Mouse (Mus musculus) lung, embryonic 14.5 days (tissue): ENCODE results near the gene BC052040. TPM values are rescaled to one million over a fixed set of nuclear protein-coding genes. Genes with fewer than 3 reads are reported as not detected.

ENCODE experiments used
- ATAC-seq: fragments of 200-750 bp; cut with Nextera tagmentation; 2 replicates; pipeline ENCODE4 v1.8.0; 2017; ENCODE audit warnings: mild to moderate bottlenecking, moderate TSS enrichment, moderate library complexity; ENCODE audit not compliant: insufficient read depth
- DNase-seq: peaks from one replicate; pipeline ENCODE4 v3.0.0-alpha.2; 2015
- H3K27ac ChIP-seq: fragments of 300-500 bp; sonication (generic); 2 replicates; pipeline ENCODE4 v1.5.1; 2014; ENCODE audit warnings: low read depth, mild to moderate bottlenecking, moderate library complexity
- H3K27me3 ChIP-seq: fragments of 300-500 bp; sonication (generic); 2 replicates; pipeline ENCODE4 v1.6.1; 2014; ENCODE audit warnings: low read length, control low read depth; ENCODE audit not compliant: insufficient read depth
- H3K36me3 ChIP-seq: fragments of 300-500 bp; sonication (generic); 2 replicates; pipeline ENCODE4 v1.6.1; 2014; ENCODE audit warnings: control low read depth; ENCODE audit not compliant: insufficient read depth
- H3K4me1 ChIP-seq: fragments of 300-500 bp; sonication (generic); 2 replicates; pipeline ENCODE4 v1.6.1; 2014; ENCODE audit warnings: antibody characterized with exemption, control low read depth; ENCODE audit not compliant: insufficient read depth
- H3K4me2 ChIP-seq: fragments of 300-500 bp; sonication (generic); 2 replicates; pipeline ENCODE4 v1.6.1; 2014; ENCODE audit warnings: mild to moderate bottlenecking
- H3K4me3 ChIP-seq: fragments of 300-500 bp; sonication (generic); 2 replicates; pipeline ENCODE4 v1.5.1; 2014; ENCODE audit warnings: low read depth, low read length
- H3K9ac ChIP-seq: fragments of 300-500 bp; sonication (generic); 2 replicates; pipeline ENCODE4 v1.6.1; 2014
- H3K9me3 ChIP-seq: fragments of 300-500 bp; sonication (generic); 2 replicates; pipeline ENCODE4 v1.6.1; 2016; ENCODE audit warnings: low read depth, low read length, control low read depth
- CTCF ChIP-seq: IDR thresholded peaks from 2 replicates; pipeline ENCODE4 v1.5.1; 2016; ENCODE audit warnings: antibody characterized with exemption, low read depth
- WGBS: fragments of 180-500 bp; shearing (Covaris S2); extraction: QIAGEN DNeasy Blood & Tissue Kit; methylation state at CpG from one replicate; pipeline ENCODE4 v1.1.7; 2014; 5-methylcytosine and 5-hydroxymethylcytosine counted together
- polyA plus RNA-seq: library from polyadenylated mRNA; unstranded; fragments of >200 nt; fragmentation: Nextera tagmentation; extraction: Ambion mirVana; gene quantifications from 2 replicates; pipeline ENCODE4 v1.2.1, GENCODE M21; 2014

BC052040 gene
- polyA plus RNA-seq, 1 experiment from 2014 or later: 11.7 TPM

DNA sequence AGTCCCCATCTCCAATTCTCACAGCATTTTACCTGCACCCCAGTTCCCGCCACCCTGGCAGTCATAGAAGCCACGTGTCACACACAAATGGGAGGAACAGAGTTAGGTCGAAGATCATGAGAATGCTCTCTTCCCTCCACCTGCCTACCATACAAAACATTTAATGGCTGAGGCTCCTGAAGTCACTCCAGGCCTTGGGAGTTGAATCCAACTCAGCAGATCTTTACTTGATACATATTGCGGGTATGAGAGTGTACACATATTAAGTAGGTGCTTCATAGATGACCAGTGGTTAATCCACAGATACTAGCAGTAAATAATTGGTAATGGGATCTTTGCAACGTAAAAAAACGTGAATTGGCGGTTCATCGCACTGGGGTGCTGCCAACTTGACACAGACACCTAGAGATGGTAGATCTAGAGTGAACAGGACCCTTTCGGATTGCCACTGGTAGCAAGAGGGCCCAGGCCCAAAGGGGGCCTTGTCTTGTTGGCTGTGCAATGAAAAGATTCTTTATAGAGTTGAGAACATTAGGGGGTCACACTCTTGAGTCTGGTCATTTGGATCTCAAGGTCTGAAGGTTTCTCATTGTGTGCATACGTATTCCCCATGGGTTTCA, 583 bp downstream of the BC052040 start:
- WGBS: 59% methylated on average over 10 of the region's 10 CpGs

DNA sequence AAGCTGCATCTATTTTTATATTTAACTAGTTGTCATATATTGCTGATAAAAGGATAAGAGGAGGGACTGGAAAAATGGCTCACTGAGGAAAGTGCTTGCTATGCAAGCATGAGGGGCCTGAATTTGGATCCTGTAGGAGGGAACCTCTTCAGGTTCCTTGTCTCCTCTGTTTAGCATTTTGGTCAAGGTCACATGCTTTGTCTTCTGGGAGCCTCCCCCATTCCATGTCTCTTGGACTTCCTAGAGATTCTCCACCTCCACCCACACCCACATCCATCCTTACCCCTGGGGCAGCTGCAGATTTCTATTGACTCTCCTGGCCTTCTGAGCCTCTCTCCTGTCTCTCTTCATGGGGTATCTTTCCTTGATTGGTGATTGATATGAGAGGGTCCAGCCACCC, 2.3 kb downstream of the BC052040 start:
- Histone ChIP-seq H3K27me3 (no peaks in the 10 kb centered on the region), H3K4me1 (peaks cover 10% of the 10 kb centered on the region; the same call in 1 of the 2 replicates), H3K4me3 (no peak overlapping the region), H3K9me3 (no peaks in the 10 kb centered on the region), H3K36me3 (no peaks in the 10 kb centered on the region), H3K4me2 (no peak overlapping the region), H3K9ac (no peak overlapping the region), H3K27ac (no peak overlapping the region)
- no peak for DNase-seq
- ATAC-seq: no peak
- TF ChIP-seq CTCF: no peak

More for the DNA sequence above, 583 bp downstream of the BC052040 start:
- Histone ChIP-seq H3K36me3 (no peaks in the 10 kb centered on the region), H3K4me3 (peak overlapping the region; percentile 68), H3K4me1 (peaks cover 10% of the 10 kb centered on the region; the same call in 1 of the 2 replicates), H3K27me3 (no peaks in the 10 kb centered on the region), H3K9me3 (no peaks in the 10 kb centered on the region), H3K4me2 (peak overlapping the region; percentile 82), H3K9ac (peak overlapping the region; percentile 71), H3K27ac (peak overlapping the region; percentile 76)
- no peak; the same call in 1 of the 2 replicates for ATAC-seq
- DNase-seq: no peak
- no peak for TF ChIP-seq CTCF

DNA sequence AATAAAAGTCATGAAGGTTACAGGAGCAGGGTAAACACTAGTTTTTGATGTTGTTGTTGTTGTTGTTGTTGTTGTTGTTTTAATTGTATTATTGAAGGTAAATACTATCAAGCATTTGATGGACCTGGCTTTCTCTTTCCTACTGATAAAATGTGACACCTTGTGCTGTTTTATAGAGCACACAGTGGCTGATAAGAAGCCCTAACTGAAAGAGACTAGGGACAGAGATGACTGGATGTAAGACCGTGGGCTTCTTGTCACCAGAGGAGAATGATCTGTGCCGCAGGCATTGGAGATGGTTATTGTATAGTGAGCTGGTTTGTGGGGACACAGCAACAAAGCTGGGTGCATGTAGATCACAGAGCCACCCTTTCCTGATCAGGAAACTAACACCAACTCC, 9.1 kb downstream of the BC052040 start:
- H3K4me2 ChIP-seq: no peak overlapping the region
- H3K4me1 ChIP-seq: no peaks in the 10 kb centered on the region; the same call in 1 of the 2 replicates
- DNase-seq (no peak), ATAC-seq (no peak)
- no peak overlapping the region for H3K9ac ChIP-seq
- TF ChIP-seq CTCF: no peak
- WGBS: 70% methylated on average over 2 of the region's 2 CpGs
- no peak overlapping the region for H3K27ac ChIP-seq
- no peak overlapping the region for H3K4me3 ChIP-seq
- no peaks in the 10 kb centered on the region for H3K9me3 ChIP-seq
- no peaks in the 10 kb centered on the region for H3K36me3 ChIP-seq
- H3K27me3 ChIP-seq: no peaks in the 10 kb centered on the region

DNA sequence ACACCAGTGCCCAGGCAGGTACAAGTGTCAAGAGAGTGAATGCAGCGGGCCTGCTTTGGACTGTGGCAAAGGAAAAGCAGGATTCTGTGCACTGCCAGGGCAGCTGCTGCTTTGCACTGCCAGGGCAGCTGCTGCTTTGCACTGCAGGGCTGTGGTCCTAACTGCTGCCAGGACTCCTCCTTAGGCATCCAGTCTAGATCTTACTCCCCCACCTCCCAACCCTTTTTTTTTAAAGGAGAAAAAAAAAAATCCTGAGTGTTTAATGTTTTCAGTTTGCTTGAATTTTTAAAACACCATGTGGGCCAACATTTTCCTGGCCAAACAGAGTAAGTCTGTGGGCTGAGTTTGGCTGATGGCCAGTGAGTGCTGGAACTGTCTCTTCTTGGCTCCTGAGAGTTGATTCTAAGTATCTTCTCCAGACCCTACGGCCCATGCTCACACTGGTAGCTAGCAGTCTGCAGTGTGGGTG, 11.2 kb downstream of the BC052040 start:
- no peaks in the 10 kb centered on the region for H3K9me3 ChIP-seq
- no peak overlapping the region for H3K4me2 ChIP-seq
- 44% methylated on average over 2 of the region's 2 CpGs for WGBS
- no peak for TF ChIP-seq CTCF
- H3K36me3 ChIP-seq: no peaks in the 10 kb centered on the region
- ATAC-seq (peak; percentile 93), DNase-seq (peak; percentile 92)
- no peak overlapping the region for H3K4me3 ChIP-seq
- no peaks in the 10 kb centered on the region for H3K27me3 ChIP-seq
- H3K4me1 ChIP-seq: no peaks in the 10 kb centered on the region; the same call in 1 of the 2 replicates
- peak overlapping the region; percentile 60; the same call in 1 of the 2 replicates for H3K27ac ChIP-seq
- H3K9ac ChIP-seq: no peak overlapping the region

DNA sequence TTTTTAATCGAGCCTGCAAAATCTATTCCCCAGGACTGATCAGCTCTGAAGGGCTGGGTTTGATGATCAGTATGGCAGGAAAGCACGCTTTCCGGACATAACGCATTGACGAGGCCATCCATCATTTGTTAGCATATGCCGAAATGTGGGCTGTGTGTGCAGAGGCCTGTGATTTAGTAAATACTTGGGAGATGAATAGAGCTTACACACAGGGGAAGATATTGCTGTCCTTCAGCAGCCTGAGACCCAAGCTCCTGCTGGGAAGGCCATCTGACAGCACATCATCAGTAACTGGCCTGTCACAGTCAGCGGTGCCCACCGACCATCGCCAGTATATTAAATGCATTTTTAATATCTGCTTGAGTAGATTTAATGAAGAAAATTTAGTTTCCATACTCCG, 15.5 kb downstream of the BC052040 start:
- no peak for ATAC-seq
- H3K4me1 ChIP-seq: no peaks in the 10 kb centered on the region; the same call in none of the 2 replicates
- no peak for DNase-seq
- TF ChIP-seq CTCF: no peak
- no peak overlapping the region for H3K9ac ChIP-seq
- no peak overlapping the region for H3K27ac ChIP-seq
- H3K4me3 ChIP-seq: no peak overlapping the region
- WGBS: 49% methylated on average over 10 of the region's 10 CpGs
- no peaks in the 10 kb centered on the region for H3K9me3 ChIP-seq
- no peak overlapping the region for H3K4me2 ChIP-seq
- H3K27me3 ChIP-seq: no peaks in the 10 kb centered on the region
- no peaks in the 10 kb centered on the region for H3K36me3 ChIP-seq

DNA sequence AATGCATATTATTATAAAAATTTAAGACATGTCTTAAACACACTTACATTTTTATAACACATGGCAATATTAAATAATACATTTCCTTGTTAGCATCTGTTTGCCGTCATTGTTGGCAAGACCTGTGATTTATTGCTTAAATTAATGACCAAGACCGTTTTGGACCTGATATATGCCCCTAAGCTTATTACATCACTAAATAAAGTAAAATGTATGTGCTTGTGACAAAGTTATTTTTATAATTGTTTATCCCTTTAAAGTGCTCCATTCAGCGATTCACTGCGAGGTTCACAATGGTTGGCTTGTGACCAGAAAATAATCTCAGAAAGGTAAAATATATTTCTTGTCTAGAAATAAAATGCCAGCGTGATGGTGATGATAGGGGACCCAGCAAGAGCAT, 16.8 kb downstream of the BC052040 start:
- no peak overlapping the region for H3K27ac ChIP-seq
- no peak for TF ChIP-seq CTCF
- H3K4me2 ChIP-seq: no peak overlapping the region
- no peaks in the 10 kb centered on the region for H3K9me3 ChIP-seq
- no peaks in the 10 kb centered on the region; the same call in 1 of the 2 replicates for H3K4me1 ChIP-seq
- H3K4me3 ChIP-seq: no peak overlapping the region
- H3K9ac ChIP-seq: no peak overlapping the region
- no peak for DNase-seq
- no peaks in the 10 kb centered on the region for H3K27me3 ChIP-seq
- no peaks in the 10 kb centered on the region for H3K36me3 ChIP-seq
- WGBS: 63% methylated on average over 5 of the region's 5 CpGs
- no peak for ATAC-seq

DNA sequence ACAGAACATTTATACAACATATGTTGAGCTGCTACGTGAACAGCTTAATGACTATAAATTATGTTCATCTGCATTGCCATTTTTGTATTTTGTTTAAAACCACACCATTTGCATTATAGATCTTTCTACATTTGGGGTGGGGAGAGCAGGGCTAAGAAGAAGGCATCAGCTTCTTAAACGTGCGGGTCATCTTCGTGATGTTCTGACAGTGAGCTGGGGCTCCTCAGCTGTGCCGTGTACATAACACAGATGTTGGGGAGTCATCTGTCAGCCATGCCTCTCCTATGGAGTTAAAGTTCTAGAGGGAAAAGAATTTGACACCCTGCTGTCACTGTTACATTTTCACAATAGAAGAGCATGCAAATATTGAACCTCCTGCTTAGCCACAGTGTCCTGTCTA, 19.2 kb downstream of the BC052040 start:
- no peak for TF ChIP-seq CTCF
- DNase-seq (peak; percentile 35), ATAC-seq (no peak)
- H3K9me3 ChIP-seq: no peaks in the 10 kb centered on the region
- H3K4me3 ChIP-seq: no peak overlapping the region
- no peaks in the 10 kb centered on the region for H3K36me3 ChIP-seq
- H3K27ac ChIP-seq: no peak overlapping the region
- no peak overlapping the region for H3K4me2 ChIP-seq
- no peaks in the 10 kb centered on the region; the same call in 1 of the 2 replicates for H3K4me1 ChIP-seq
- no peaks in the 10 kb centered on the region for H3K27me3 ChIP-seq
- no peak overlapping the region for H3K9ac ChIP-seq
- WGBS: 34% methylated on average over 5 of the region's 5 CpGs
